Mouse (Mus musculus) testis, adult 2 months (tissue): ENCODE measurements around the gene Aar2.

Experiments used
- CTCF ChIP-seq: fragments of 200-500 bp; IDR thresholded peaks from 2 replicates; pipeline ENCODE4 v1.5.1; 2012; ENCODE audit warnings: low read depth, mild to moderate bottlenecking, inconsistent platforms, low read length, moderate library complexity; ENCODE audit not compliant: control insufficient read depth, insufficient read depth, insufficient replicate concordance
- POLR2A ChIP-seq: fragments of 200-500 bp; IDR thresholded peaks from 2 replicates; pipeline ENCODE4 v1.6.1; 2012; ENCODE audit warnings: low read depth, mild to moderate bottlenecking, inconsistent platforms, low read length, moderate library complexity; ENCODE audit not compliant: control insufficient read depth

- TF ChIP-seq POLR2A, result no peak
- no peak for TF ChIP-seq CTCF
Measured at GRCm38 (mm10) chr2:156519584-156519983, 27.8 kb upstream of the Aar2 start.
